Mouse (Mus musculus) urinary bladder, adult 2 months (tissue): ENCODE results near the gene C130050O18Rik. TPM values are rescaled to one million over a fixed set of nuclear protein-coding genes. Genes with fewer than 3 reads are reported as not detected.

ENCODE experiments used
- DNase-seq: peaks from one replicate; pipeline ENCODE4 v3.0.0; 2022; ENCODE audit warnings: low spot score
- polyA plus RNA-seq: library from polyadenylated mRNA; depleted of rRNA; stranded (reverse); fragments of >200 nt; gene quantifications from 2 replicates; pipeline ENCODE4 v1.2.3, GENCODE M21; 2012

C130050O18Rik gene
- polyA plus RNA-seq, 1 experiment, result 0.65 TPM

GRCm38 (mm10) chr5:139397359-139397916 lies 7.6 kb upstream of the C130050O18Rik start:
- no peak for DNase-seq

GRCm38 (mm10) chr5:139397959-139398753 lies 6.9 kb upstream of the C130050O18Rik start:
- peak; percentile 79 for DNase-seq

- DNase-seq, result no peak
These were observed 6.3 kb upstream of the C130050O18Rik start for GRCm38 (mm10) chr5:139398786-139399185.

GRCm38 (mm10) chr5:139399991-139400390 lies 5.1 kb upstream of the C130050O18Rik start:
- no peak for DNase-seq

- no peak for DNase-seq
These were observed 3.0 kb upstream of the C130050O18Rik start for GRCm38 (mm10) chr5:139402106-139402505.

- no peak for DNase-seq
These were observed 1.3 kb upstream of the C130050O18Rik start for GRCm38 (mm10) chr5:139403692-139404260.

GRCm38 (mm10) chr5:139405478-139405877 lies 398 bp downstream of the C130050O18Rik start:
- no peak for DNase-seq

- DNase-seq, result no peak
These were observed 873 bp downstream of the C130050O18Rik start for GRCm38 (mm10) chr5:139405953-139406352.

GRCm38 (mm10) chr5:139407121-139407885 lies 2.2 kb downstream of the C130050O18Rik start:
- no peak for DNase-seq

GRCm38 (mm10) chr5:139408511-139408910 lies 3.4 kb downstream of the C130050O18Rik start:
- DNase-seq, result no peak

- DNase-seq, result peak; percentile 45
These were observed 4.3 kb downstream of the C130050O18Rik start for GRCm38 (mm10) chr5:139409412-139409811.

GRCm38 (mm10) chr5:139410056-139410455 lies 5.0 kb downstream of the C130050O18Rik start:
- no peak for DNase-seq

GRCm38 (mm10) chr5:139411117-139411516 lies 6.0 kb downstream of the C130050O18Rik start:
- DNase-seq, result no peak

GRCm38 (mm10) chr5:139411665-139412314 lies 6.7 kb downstream of the C130050O18Rik start:
- no peak for DNase-seq

- DNase-seq, result no peak
These were observed 8.5 kb downstream of the C130050O18Rik start for GRCm38 (mm10) chr5:139413545-139413944.

GRCm38 (mm10) chr5:139415001-139415400 lies 9.9 kb downstream of the C130050O18Rik start:
- DNase-seq, result no peak

- no peak for DNase-seq
These were observed 11.9 kb downstream of the C130050O18Rik start for GRCm38 (mm10) chr5:139416942-139417341.

- no peak for DNase-seq
These were observed 12.4 kb downstream of the C130050O18Rik start for GRCm38 (mm10) chr5:139417480-139417879.

GRCm38 (mm10) chr5:139418110-139418509 lies 13.0 kb downstream of the C130050O18Rik start:
- no peak for DNase-seq

- DNase-seq, result no peak
These were observed 13.6 kb downstream of the C130050O18Rik start for GRCm38 (mm10) chr5:139418633-139419032.

GRCm38 (mm10) chr5:139423026-139423865 lies 18.2 kb downstream of the C130050O18Rik start, which contains the start of gene Gper1:
TSS of gene Gper1 (plus strand) at chr5:139423151.
- DNase-seq, result no peak
